Mouse (Mus musculus): Measurements from ENCODE around the gene 6030468B19Rik. TPM values are rescaled to one million over a fixed set of nuclear protein-coding genes. Genes with fewer than 3 reads are reported as not detected.
"Not testable (repeated sequence)": the region's sequence is repeated elsewhere in the genome, so short reads cannot be mapped to it uniquely, and the experiment has no call there.

6030468B19Rik gene
- polyA plus RNA-seq, 1 experiment from 2014 or later = 1.3 TPM

DNA sequence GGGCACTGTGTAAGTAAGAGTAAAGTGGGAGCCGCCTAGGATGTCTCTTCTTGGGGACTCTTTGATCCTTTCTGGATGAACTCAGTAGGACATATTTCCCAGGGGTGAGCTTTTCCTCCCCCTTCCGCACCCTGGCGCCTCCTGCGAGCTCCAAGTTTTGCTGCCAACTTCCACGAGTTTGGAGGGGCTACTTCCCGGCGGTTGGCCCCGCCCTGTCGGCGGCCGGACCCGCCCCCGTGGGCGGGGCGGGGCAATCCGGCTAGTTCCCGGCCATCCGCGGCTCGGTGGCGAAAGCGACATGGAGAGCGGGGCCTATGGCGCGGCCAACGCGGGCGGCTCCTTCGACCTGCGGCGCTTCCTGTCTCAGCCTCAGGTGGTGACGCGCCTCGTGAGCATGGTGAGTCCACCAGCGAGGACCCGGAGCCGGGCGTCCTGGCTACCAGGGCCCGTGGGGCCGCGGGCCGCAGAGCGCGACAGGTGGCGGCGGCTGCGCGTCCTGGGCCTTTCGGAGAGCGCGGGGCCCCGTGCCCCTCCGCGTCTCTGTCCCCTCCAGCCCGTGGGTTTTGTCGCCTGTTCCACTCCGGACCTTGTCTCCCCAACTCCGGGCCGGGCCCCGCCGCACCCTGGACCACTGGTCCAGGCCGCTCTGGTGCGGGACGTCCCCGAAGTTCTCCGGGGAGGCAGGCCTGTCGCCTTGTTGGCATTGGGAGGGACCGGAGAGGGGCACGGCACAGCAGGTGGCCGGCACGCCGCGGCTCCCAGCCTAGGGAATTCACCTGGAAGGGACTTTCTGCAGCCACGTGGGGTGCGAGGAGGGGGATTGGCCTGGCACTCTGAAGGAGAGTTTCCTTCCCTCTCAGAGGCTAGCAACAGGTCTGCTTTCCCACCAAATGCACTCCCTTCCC, 12.2 kb downstream of the 6030468B19Rik start, which contains the start of the genes Gm20708 and Syngr2:
TSS of gene Gm20708 (plus strand) at position 262 of the 905 bp plus-strand sequence.
TSS of gene Syngr2 (plus strand) at position 262 of the 905 bp plus-strand sequence.
- H3K36me3 ChIP-seq (ENCODE audit: control insufficient read depth, insufficient read depth, low read length) = peaks cover 4% of the 10 kb centered on the region; the same call in 1 of the 2 replicates
- peak; percentile 99 for DNase-seq (ENCODE audit: low spot score, missing footprints)
- H3K4me1 ChIP-seq (ENCODE audit: control insufficient read depth, insufficient read depth, low read length) = peaks cover 15% of the 10 kb centered on the region
- peak within 1 kb of the TSS; percentile 75 for H3K9ac ChIP-seq (ENCODE audit: low read length)
- WGBS = under 1% methylated on average over 72 of the region's 75 CpGs
- peak; percentile 80 for ATAC-seq (ENCODE audit: low FRiP score)
- no peaks in the 10 kb centered on the region for H3K9me3 ChIP-seq (ENCODE audit: control insufficient read depth, low read length)
- peak within 1 kb of the TSS; percentile 100 for H3K4me2 ChIP-seq
- H3K27me3 ChIP-seq (ENCODE audit: control insufficient read depth, insufficient read depth, low read length) = no peaks in the 10 kb centered on the region
- H3K4me3 ChIP-seq (ENCODE audit: low read depth, low read length) = peak within 1 kb of the TSS; percentile 82
- no peak within 1 kb of the TSS for H3K27ac ChIP-seq (ENCODE audit: low read depth, low read length)

DNA sequence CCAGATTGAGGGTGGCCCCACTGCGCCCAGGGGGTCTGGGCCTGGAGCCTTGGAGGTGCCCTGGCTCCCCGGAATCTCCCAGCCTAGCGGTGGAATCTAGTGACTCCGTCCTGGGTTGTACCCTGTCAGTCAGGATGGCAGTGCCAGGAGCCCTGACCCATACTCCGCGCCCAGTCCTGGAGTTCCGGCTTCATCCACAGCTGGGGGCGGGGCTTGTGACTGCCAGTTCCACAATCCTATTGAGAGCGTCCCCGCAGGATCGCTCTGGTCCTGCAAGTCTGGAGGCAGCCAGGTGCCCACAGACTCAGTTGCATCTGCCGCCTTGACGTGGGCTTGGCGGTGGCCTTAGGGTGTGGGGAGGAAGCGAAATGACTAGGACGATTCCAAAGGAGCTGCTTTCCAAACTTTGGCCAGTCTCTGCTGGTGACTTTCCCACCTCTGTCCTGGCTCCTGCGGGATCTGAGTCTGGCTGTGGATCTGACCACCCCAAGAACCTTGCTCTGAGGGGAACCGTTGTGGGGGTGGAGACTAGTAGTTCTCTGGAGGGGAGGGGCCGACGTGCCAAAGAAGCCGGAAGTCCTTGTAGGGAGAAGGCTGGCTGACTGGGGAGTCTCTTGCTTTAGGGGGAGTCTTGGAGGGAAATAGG, 13.1 kb downstream of the 6030468B19Rik start:
- H3K4me1 ChIP-seq (ENCODE audit: control insufficient read depth, insufficient read depth, low read length) = peaks cover 15% of the 10 kb centered on the region
- H3K4me3 ChIP-seq (ENCODE audit: low read depth, low read length) = peak overlapping the region; percentile 82
- peak overlapping the region; percentile 75 for H3K9ac ChIP-seq (ENCODE audit: low read length)
- DNase-seq (ENCODE audit: low spot score, missing footprints) = peak; percentile 95
- H3K4me2 ChIP-seq = peak overlapping the region; percentile 100
- 2% methylated on average over 21 of the region's 21 CpGs for WGBS
- H3K9me3 ChIP-seq (ENCODE audit: control insufficient read depth, low read length) = no peaks in the 10 kb centered on the region
- H3K27ac ChIP-seq (ENCODE audit: low read depth, low read length) = no peak overlapping the region
- ATAC-seq (ENCODE audit: low FRiP score) = peak; percentile 86
- H3K36me3 ChIP-seq (ENCODE audit: control insufficient read depth, insufficient read depth, low read length) = peaks cover 6% of the 10 kb centered on the region; the same call in 1 of the 2 replicates
- no peaks in the 10 kb centered on the region for H3K27me3 ChIP-seq (ENCODE audit: control insufficient read depth, insufficient read depth, low read length)

DNA sequence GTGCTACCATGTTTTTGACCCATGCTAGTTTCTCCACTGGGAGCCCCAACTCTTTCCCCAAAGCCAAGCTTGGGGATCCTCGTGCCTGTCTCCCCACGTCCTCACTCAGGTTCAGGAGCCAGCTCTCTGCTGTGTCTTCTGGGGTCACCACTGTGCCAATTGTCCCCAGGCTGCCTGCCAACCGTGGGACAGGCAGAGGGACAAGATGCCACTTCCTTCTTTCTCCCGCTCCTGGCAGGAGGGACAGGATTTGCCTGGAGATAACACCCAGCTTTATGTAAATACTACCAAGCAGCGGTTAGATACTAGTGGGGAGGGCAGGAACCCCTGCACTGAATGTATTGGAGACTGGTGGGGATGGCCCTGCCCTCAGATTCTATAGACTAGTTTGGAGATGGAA, 16.4 kb downstream of the 6030468B19Rik start:
- no peaks in the 10 kb centered on the region for H3K9me3 ChIP-seq (ENCODE audit: control insufficient read depth, low read length)
- no peaks in the 10 kb centered on the region for H3K27me3 ChIP-seq (ENCODE audit: control insufficient read depth, insufficient read depth, low read length)
- H3K4me2 ChIP-seq = no peak overlapping the region
- H3K9ac ChIP-seq (ENCODE audit: low read length) = no peak overlapping the region
- H3K4me1 ChIP-seq (ENCODE audit: control insufficient read depth, insufficient read depth, low read length) = peaks cover 15% of the 10 kb centered on the region
- H3K4me3 ChIP-seq (ENCODE audit: low read depth, low read length) = no peak overlapping the region
- DNase-seq (ENCODE audit: low spot score, missing footprints) (no peak), ATAC-seq (ENCODE audit: low FRiP score) (no peak)
- H3K27ac ChIP-seq (ENCODE audit: low read depth, low read length) = no peak overlapping the region
- H3K36me3 ChIP-seq (ENCODE audit: control insufficient read depth, insufficient read depth, low read length) = peaks cover 6% of the 10 kb centered on the region; the same call in 1 of the 2 replicates
- WGBS = 78% methylated on average over 5 of the region's 5 CpGs

DNA sequence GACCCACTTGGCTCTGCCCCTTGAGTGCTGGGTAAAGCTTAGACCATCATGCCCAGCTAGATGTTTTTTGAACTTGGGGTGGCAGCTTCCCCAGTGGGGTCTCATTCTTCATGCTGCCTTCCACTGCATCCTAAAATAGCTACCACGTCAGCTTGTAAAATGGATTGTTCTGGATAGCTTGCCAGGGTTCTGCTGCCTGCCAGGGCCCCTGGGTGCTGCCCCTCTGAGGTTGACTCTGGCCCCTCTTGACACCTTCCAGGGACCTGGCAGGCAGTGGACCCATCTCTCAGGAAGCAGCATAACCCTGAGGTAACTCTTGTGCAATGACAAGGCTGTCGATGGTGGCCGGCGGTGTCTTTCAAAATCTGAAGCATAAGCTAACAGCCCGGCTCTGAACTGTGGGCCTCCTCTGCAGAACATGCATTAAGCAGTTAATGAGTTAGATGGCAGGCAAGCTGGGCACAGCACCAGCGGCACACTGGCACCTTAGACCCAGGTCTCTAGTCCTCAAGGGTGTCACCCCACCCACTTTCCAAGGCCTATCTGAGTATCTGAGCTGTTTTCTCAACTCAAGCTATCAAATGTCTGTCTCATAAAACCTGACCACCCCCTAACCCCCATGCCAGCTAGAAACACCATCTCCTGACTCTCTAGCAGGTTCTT, 17.4 kb downstream of the 6030468B19Rik start:
- ATAC-seq (ENCODE audit: low FRiP score) = no peak
- Histone ChIP-seq H3K27me3 (ENCODE audit: control insufficient read depth, insufficient read depth, low read length) (no peaks in the 10 kb centered on the region), H3K4me2 (no peak overlapping the region), H3K4me1 (ENCODE audit: control insufficient read depth, insufficient read depth, low read length) (peaks cover 11% of the 10 kb centered on the region), H3K4me3 (ENCODE audit: low read depth, low read length) (no peak overlapping the region), H3K27ac (ENCODE audit: low read depth, low read length) (no peak overlapping the region), H3K9ac (ENCODE audit: low read length) (no peak overlapping the region), H3K36me3 (ENCODE audit: control insufficient read depth, insufficient read depth, low read length) (peaks cover 6% of the 10 kb centered on the region; the same call in 1 of the 2 replicates), H3K9me3 (ENCODE audit: control insufficient read depth, low read length) (no peaks in the 10 kb centered on the region)
- DNase-seq (ENCODE audit: low spot score, missing footprints) = no peak
- WGBS = 93% methylated on average over 6 of the region's 6 CpGs

DNA sequence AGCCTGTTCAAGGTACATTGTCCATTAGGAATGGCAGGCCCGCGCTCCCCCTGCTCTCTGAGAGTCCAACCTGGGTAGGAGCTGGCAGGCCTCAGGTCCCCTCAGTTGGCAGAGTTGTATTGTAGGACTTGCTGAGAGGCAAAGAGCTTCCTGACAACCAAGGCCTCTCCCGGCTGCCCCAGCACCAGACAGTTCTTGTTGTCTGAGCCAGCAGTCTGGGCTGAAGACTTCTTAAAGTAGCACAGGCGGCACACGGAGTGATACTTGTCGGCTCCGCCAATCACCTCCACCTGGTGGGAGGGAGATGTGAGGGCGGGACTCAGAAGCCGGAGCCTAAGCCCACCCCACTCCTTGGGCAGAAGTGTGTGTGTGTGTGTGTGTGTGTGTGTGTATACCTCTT, 18.4 kb downstream of the 6030468B19Rik start:
- not testable (repeated sequence) for H3K27me3 ChIP-seq (ENCODE audit: control insufficient read depth, insufficient read depth, low read length); ATAC-seq (ENCODE audit: low FRiP score); H3K36me3 ChIP-seq (ENCODE audit: control insufficient read depth, insufficient read depth, low read length); H3K27ac ChIP-seq (ENCODE audit: low read depth, low read length); H3K9me3 ChIP-seq (ENCODE audit: control insufficient read depth, low read length); H3K4me2 ChIP-seq; H3K4me3 ChIP-seq (ENCODE audit: low read depth, low read length); H3K9ac ChIP-seq (ENCODE audit: low read length); DNase-seq (ENCODE audit: low spot score, missing footprints); H3K4me1 ChIP-seq (ENCODE audit: control insufficient read depth, insufficient read depth, low read length)
- WGBS = 95% methylated on average over 9 of the region's 9 CpGs

DNA sequence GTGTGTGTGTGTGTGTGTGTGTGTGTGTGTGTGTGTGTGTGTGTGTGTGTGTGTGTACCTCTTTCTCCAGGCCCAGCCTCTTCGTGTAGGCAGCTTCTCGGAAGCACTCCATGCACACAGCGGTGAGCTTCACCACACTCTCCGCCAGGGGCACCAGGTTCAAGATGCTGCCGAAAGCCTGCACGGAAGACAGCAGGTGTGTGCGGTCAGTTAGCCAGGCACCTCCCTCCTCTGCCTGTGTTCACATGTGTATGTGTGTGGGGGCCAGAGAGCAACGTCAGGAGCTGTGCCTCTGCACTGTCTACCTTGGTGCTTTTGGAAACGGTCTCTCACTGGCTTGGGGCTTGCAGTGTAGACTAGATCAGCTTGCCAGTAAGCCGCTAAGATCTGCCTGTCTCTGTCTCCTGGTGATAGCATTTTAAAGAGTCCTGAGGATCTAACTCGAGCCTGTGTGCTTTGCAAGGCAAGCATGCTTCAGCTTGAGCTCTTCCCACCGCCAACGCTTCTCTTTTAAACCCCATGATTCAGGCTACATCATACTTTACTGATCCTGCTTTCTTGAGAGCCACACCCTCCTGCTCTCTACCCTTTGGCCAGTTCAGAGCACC, 19.0 kb downstream of the 6030468B19Rik start:
- 89% methylated on average over 13 of the region's 13 CpGs for WGBS
- Histone ChIP-seq H3K4me2 (no peak overlapping the region), H3K27me3 (ENCODE audit: control insufficient read depth, insufficient read depth, low read length) (no peaks in the 10 kb centered on the region), H3K27ac (ENCODE audit: low read depth, low read length) (no peak overlapping the region), H3K9ac (ENCODE audit: low read length) (no peak overlapping the region), H3K36me3 (ENCODE audit: control insufficient read depth, insufficient read depth, low read length) (peaks cover 8% of the 10 kb centered on the region; the same call in 1 of the 2 replicates), H3K4me3 (ENCODE audit: low read depth, low read length) (no peak overlapping the region), H3K4me1 (ENCODE audit: control insufficient read depth, insufficient read depth, low read length) (no peaks in the 10 kb centered on the region), H3K9me3 (ENCODE audit: control insufficient read depth, low read length) (no peaks in the 10 kb centered on the region)
- no peak for ATAC-seq (ENCODE audit: low FRiP score)
- DNase-seq (ENCODE audit: low spot score, missing footprints) = no peak

DNA sequence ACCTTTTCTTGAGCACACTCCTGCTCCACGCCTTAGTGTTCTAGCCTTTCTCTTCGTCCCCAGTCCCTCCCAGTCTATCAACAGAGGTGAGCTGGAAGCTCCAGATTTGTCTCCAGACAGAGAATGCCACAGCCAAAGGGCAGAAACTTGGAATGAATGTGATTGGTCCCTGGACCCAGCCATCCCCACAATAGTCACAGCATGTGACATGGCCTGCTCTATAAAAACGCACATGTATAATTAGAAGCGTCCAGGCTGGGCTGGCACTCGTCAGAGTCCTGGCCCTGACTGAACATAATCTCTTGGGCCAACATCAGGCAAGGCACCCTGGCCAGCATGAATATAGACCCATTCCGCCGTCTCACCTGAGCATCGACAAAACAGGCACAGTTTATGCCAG, 21.6 kb downstream of the 6030468B19Rik start:
- peaks cover 4% of the 10 kb centered on the region; the same call in 1 of the 2 replicates for H3K36me3 ChIP-seq (ENCODE audit: control insufficient read depth, insufficient read depth, low read length)
- no peaks in the 10 kb centered on the region for H3K9me3 ChIP-seq (ENCODE audit: control insufficient read depth, low read length)
- H3K4me1 ChIP-seq (ENCODE audit: control insufficient read depth, insufficient read depth, low read length) = peaks cover 3% of the 10 kb centered on the region
- DNase-seq (ENCODE audit: low spot score, missing footprints) (no peak), ATAC-seq (ENCODE audit: low FRiP score) (no peak)
- no peak overlapping the region for H3K4me3 ChIP-seq (ENCODE audit: low read depth, low read length)
- 77% methylated on average over 8 of the region's 8 CpGs for WGBS
- no peak overlapping the region for H3K9ac ChIP-seq (ENCODE audit: low read length)
- no peaks in the 10 kb centered on the region for H3K27me3 ChIP-seq (ENCODE audit: control insufficient read depth, insufficient read depth, low read length)
- H3K4me2 ChIP-seq = no peak overlapping the region
- H3K27ac ChIP-seq (ENCODE audit: low read depth, low read length) = no peak overlapping the region

DNA sequence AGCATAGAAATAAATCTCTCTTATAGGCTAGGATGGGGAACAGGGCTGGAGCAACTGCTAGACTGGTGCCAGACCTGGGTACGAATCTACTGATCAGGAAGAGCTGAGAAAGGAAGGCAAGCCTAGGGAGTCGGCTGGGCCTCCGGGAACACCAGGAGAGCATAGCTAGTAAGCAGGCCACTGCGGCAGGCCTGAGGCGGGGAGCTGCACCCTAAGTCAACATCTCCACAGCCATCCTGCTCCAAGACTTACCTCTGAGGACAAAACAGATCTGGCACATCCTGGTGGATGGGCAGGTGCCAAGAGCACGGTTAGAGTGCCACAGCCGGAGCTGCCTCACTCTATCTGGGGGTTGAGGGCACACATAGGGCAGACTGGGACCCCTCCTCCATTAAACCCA, 22.7 kb downstream of the 6030468B19Rik start:
- no peak overlapping the region for H3K4me2 ChIP-seq
- H3K36me3 ChIP-seq (ENCODE audit: control insufficient read depth, insufficient read depth, low read length) = peaks cover 2% of the 10 kb centered on the region; the same call in 1 of the 2 replicates
- no peak overlapping the region for H3K9ac ChIP-seq (ENCODE audit: low read length)
- H3K9me3 ChIP-seq (ENCODE audit: control insufficient read depth, low read length) = no peaks in the 10 kb centered on the region
- ATAC-seq (ENCODE audit: low FRiP score) (no peak), DNase-seq (ENCODE audit: low spot score, missing footprints) (no peak)
- 95% methylated on average over 7 of the region's 7 CpGs for WGBS
- H3K4me1 ChIP-seq (ENCODE audit: control insufficient read depth, insufficient read depth, low read length) = peaks cover 13% of the 10 kb centered on the region
- no peak overlapping the region for H3K4me3 ChIP-seq (ENCODE audit: low read depth, low read length)
- H3K27ac ChIP-seq (ENCODE audit: low read depth, low read length) = no peak overlapping the region
- H3K27me3 ChIP-seq (ENCODE audit: control insufficient read depth, insufficient read depth, low read length) = no peaks in the 10 kb centered on the region
